Mouse (Mus musculus) spleen, postnatal 36 days (tissue): Measurements from ENCODE around the gene Fgfr2.

Experiments
- DNase-seq, 2 experiments: peaks; one replicate each; pipeline ENCODE4 v3.0.0; 2022; ENCODE audit warnings: low spot score in 2 of 2, mixed read lengths in 1 of 2

Fgfr2 gene

DNA sequence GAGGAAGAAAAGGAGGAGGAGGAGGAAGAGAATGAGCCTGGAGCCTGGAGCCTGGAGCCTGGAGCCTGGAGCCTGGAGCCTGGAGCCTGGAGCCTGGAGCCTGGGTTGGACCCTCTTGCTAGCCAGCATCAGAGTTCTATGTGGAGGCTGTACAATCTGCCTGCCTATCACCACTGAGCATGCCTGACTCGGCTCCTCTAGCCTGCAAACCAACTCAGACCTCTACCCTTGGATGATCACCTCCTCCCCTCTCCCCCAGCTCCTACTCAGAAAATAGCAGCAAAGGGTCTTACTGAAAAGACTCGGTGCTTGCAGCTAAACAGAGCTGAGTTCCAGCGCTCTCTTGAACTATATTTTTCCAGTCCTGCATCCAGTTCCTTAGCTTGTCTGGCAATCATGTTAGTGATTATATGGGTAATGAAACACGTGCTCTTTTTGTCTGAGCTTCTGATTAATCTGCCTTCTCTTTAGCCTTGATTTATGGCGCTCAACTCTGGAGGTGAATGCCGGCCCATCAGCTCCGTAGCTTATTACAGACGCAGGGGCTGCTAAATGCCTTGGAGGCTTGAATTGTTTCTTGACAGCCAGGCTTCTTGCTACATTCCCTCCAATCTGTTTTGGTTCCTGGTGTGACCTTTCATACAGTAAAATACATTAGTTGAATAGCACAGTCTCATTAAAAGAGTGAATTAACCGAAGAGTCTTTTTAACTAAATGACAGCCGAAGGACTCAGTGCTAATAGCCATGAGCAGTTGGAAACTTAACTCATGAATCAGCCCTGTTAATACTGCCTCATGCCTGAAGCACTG, 1345.5 kb downstream of the Fgfr2 start:
- DNase-seq = no peak

DNA sequence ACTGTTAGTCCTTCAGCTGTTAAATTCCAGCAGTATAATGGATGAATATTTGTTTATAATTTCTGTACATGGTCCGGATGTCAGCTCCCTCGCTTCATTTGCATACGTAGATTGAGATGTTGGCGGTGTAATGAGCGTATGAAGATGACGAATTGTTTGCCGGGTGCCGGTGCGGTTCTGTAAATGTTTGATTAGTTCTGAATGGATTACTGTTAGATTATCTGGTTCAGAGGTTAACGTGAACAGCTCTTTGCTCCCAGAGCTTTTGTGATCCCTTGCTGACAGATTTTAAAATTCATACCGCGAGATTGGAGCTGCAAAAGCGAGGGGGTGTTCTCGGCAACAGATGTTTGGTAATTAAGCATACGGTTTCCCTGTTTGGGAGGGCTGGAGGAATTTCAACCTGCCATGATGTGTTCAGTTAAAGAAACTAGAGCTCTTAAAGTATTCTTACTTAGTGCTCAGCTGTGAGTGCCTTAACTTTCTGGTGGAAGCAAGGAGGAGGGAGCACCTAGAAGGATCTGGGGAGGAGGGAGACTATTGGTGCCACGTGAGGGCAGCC, 1346.9 kb downstream of the Fgfr2 start:
- DNase-seq = no peak

DNA sequence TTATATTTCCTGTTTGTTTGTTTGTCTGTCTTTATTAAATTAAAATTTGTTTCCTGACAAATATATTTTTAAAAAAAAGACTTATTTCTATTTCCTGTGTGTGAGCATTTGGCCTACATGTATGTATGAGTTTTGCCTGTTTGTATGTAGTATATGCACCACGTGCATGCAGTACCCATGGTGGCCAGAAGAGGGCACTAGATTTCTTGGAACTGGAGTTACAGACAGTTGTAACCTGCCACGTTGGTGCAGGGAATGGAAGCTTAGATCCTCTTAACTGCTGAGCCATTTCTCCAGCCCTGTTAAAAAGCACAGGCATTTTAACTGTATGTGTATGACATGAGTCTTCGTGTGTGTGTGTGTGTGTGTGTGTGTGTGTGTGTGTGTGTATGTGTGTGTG, 1365.2 kb downstream of the Fgfr2 start:
- no peak for DNase-seq

DNA sequence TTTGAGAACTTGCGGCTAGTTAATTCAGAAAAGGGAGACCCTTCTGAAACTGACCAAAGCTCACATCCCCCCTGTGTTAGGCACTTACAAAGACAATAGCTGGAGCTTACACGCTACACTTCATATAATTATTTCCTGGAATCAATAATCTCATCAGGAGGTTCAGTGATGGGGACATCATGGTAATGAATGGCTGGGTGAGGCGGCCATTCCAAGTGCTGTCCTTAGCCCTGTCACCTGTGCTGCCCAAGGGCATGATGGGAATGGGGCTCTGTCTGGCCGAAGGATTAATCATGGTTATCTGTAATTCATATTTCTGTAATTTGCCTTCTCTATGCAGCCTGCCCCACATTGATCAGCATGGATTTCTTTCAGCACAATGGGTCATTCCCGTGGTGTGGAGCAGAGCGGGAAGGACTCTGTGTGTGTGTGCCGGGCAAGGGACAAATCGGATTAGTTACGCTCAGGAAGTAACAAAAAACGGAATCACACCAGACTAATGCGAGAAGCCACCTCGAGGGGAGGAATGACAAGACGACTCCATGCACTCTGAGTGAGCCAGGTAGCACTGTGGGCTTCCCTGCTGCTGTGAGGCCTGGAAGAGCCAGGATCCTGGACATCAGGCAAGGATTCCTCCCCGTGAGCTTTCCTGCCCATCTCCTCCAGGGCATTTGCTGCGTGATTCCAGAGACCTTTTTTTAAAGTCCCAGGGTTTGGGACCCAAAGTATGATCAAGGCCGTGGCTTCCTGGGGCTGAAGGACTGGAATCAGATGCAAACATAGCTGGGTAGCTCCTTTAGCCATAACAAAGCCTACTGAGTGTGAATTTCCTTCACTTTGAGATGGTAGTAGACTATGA, 1375.8 kb downstream of the Fgfr2 start:
- no peak for DNase-seq

DNA sequence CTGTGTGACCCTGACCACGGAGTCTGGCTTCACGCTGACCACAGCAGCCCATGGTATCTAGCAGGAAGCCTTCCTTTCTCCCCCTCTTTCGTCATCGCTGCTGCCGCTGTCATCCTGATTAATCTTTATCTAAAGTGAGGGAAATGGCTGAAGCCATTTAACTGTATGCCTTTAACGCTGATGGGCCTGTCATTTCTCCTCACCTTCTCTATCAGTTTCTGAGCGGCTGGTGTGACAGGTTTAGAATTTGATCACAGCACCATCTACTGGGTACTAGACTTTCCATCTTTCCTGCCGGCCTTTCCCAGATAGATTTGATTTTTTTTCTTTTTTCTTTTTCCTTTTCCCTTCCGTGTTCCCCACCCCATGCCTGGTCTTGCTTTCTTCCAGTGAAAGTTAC, 1376.4 kb downstream of the Fgfr2 start:
- no peak for DNase-seq

DNA sequence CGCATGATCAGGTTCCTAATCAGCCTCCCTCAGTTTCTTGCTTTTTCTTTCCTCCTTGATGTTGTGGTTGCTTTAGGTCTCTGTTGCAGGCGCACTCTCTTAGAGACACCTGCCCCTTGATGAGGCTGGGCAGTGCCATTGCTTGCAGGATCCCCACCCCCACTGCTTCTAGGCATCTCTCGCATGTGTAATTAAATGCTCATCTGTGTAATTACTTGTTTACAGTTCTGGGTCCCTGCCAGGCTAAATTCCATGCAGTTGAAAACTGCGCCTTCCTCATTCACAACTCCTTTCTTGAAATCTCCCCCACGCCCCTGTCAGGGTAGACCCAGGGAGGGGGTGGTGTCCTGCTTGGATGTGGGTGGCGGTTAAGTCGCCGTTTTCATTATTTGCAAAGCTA, 1380.0 kb downstream of the Fgfr2 start:
- no peak for DNase-seq

DNA sequence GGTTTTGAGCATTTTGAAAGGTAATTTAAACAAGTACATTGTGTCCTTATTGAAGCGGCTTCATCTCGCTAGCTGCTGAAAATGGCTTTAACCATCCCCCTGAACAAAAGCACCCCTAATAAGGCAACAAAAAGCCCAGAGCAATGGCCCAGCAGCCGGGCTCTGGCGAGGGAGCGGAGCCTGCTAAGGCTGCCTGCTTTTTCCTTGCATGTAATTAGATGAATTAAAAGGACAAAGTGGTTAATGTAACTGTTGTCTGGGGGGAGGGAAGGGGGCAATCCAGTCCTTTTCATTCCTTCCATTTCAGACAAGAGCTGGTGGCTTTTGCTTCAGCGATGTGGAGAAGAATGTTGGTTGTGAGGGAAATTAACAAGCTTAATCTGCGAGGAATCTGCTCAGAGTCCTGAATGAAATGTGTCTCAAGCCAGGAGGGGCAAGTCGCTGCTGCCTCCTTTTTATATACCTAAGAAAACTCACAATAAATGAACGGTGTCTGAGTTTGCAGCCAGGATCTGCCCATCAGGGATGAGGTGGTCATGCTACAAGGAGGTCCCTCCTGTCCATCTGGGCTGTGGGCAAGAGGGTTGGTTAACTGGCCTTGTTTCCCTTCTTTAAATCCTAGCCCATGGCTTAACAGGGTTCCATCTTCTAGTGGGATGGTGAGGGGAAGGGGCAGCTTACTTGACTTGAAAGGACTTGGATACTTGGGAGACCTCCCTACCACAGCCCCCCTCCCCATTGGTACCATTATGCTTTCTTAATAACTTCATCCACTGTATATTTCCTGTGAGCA, 1400.2 kb downstream of the Fgfr2 start:
- DNase-seq = no peak

DNA sequence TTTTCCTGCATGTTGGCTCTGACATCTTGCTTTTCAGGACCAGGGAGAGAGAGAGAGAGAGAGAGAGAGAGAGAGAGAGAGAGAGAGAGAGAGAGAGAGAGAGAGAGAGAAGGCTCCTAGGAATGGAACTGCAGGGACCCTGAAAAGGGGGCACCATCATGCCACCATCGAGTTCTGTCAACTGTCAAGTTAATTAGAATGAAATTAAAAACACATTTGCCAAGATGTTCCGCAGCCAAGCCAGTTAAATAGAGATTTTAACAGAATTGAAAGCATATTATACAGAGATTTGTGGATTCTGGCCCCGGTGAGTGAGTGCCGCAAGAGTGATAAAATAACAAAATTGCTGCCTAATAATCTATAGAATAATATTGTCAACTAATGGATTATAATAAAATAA, 1400.8 kb downstream of the Fgfr2 start:
- no peak for DNase-seq

DNA sequence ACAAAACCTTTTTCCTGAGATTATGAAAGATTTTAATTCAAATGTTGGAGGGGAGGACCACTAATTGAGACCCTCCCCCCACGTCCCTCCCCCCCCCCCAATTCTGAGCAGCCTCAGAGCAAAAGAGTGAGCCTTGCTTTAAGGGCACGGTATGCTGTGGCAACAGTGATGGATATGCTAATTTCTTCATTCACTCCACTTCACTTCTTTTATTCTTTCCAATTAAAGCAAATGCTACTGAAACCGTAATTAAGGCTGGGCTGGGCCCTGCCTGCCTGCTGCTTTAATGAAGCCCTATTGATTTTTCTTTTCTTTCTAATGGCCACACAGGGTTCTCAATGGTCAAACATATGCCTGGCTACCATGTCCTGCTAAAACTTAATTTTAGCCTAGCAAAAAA, 1404.9 kb downstream of the Fgfr2 start:
- DNase-seq = no peak

DNA sequence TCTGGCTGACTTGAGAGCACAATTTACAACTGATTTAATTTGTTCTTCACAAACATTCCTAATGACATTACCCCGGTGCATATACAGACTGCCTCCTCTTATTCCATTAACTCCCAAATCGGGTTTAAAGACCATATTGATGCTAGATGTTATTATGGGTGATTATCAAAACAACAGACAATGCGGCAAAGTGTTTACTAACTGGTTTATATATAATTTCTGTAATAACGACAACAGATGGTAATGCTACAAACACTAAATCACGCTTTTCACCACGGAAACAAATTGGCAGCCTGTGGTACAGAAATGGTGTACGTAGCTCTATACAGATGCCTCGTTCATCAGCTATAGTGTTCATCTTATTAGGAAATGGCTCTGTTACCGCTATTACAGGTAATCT, 1410.1 kb downstream of the Fgfr2 start:
- DNase-seq = no peak

DNA sequence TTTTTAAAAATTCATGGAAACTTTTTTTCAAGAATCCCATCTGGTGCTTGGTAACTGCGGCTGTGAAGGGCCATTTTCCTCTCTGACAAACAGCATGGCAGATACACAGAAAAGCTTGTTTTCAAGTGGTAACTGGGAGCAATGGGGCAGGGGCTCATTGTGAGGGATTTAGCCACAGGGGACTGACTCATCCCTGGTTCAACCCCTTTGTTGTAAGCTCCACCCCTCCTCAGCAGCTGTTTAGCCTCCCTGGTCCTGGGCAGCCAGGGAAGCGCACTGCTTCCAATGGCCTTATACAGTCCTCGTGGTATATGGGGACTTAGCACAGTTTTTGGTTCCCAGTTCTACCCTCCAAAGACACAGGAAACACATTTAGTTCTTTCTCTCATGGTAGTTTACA, 1426.3 kb downstream of the Fgfr2 start:
- no peak for DNase-seq

DNA sequence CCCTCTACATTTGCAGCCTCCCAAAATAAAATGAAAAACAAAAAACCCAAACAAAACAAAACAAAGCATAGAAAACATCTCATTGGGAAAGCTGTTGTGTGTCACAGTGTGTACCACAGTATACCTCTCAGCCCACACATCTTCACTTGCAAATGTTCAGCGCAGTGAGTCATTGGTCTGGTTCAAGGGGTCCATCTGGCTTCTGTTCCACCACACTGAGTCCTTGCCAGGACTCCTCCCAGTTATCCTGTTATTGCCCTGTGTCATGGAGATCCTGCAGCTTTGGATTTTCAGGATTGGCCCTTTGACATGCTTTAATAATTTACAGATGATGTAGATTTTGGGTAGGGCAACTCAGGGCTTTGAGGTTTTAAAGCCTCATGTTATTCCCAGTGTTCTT, 1435.8 kb downstream of the Fgfr2 start:
- no peak for DNase-seq

DNA sequence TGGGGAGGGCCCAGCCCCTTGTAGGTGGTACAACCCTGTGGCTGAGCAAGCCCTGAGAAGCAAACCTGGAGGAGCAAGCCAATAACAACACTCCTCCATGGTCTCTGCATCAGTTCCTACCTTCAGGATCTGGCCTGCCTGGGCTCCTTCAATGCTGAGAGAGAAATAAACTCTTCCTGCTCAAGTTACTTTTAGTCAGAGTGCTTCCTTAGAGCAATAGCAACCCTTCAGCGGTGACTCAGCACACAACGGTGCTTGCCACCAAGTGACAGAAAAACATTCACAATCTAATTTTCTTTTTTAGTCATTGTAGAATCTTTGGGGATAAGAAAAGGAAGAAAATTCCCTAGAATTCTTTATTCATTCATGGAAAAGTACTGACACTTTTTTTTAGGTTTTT, 1446.0 kb downstream of the Fgfr2 start:
- no peak for DNase-seq

DNA sequence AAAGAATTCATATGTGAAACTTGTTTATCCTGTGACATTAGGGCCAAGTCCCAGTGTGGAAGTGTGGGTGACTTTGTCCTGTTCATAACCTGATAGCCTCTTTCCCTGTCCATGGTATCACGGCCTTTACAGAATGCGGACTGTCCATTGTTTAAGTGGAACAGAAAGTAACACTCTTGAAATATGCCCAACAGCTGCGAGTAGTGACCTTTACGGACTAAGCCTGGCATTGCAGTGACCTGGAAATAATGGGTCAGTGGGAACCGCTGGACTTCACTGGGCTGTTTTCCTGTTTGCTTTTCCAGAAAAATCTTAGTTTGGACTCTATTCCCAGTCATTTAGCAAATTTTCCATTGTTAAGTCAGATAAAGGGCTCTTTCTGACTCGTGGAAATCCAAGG, 1452.6 kb downstream of the Fgfr2 start:
- no peak for DNase-seq

DNA sequence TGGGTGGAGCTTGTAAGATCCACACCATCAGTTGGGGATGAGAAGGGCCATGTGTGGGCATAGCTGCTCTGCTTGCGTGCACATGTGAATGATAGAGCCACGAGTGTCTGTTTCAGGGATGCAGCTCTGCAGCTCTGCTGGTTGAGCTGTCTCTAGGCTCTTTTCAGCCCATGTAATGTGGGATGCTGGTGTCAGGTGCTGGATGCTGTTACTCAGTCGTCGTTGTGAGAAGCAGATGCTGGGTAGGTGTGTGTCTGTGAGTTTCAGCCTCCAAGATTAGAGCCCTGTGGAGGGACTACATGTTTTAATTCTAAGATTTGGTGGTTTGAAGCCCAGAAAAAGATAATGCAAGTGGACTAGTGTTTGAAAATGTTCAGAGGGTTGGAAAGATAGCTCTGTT, 1453.8 kb downstream of the Fgfr2 start:
- DNase-seq = no peak

DNA sequence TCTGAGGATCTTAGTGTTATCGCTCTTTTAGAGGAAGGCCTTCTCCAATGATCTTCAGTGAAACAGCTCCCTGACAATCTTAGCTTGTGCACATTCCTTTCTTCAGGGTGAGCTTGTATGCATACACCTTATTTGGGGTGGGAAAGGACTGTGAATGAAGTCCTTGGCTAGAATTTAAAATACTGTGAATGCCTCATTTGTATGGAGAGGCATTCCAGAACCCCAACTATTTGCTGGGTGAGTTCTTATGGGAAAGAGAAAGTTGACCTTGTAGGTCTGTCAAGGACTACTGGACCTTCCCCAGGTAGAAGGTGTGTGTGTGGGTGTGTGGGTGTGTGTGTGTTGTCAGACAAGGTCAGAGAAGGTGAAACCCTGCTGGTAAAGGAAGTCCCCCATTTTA, 1462.4 kb downstream of the Fgfr2 start:
- no peak for DNase-seq

DNA sequence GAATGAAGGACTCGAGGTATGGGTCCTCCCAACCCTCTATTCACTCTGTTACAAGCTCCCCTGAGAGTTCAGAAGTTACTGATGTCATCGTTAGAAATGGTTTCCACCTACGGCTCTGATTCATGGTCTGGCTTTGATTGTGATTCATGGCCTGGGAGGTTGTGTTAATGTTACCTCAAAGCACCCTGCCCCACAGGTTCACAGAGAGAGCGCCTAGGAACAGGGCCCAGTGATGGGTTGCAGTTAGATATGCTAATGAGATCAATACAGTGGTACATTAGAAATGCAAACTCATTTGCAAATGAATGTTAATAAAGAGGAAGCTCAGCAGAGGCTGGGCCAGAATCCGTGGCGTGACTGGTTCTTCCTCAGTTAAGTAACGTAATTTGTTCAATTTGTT, 1467.1 kb downstream of the Fgfr2 start:
- no peak for DNase-seq

DNA sequence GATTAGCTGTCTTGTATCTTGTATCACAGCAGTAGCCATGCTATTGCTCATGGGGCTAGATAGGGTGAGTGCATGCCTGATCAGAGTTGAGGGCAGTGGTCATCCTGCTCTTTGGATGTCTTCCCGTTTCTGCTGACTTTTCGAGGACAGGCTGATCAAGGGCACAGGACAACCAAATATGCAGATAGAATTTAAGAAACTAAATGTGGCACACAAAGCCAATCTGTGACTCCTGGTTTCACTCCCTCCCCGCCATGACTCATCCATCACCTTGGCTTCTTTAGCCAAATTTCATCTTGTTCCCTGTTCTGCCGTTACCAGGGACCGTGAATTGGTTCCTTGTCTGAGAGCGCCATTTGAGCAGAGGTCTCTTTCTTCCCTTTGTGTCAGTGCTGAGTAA, 1469.7 kb downstream of the Fgfr2 start:
- DNase-seq = no peak

DNA sequence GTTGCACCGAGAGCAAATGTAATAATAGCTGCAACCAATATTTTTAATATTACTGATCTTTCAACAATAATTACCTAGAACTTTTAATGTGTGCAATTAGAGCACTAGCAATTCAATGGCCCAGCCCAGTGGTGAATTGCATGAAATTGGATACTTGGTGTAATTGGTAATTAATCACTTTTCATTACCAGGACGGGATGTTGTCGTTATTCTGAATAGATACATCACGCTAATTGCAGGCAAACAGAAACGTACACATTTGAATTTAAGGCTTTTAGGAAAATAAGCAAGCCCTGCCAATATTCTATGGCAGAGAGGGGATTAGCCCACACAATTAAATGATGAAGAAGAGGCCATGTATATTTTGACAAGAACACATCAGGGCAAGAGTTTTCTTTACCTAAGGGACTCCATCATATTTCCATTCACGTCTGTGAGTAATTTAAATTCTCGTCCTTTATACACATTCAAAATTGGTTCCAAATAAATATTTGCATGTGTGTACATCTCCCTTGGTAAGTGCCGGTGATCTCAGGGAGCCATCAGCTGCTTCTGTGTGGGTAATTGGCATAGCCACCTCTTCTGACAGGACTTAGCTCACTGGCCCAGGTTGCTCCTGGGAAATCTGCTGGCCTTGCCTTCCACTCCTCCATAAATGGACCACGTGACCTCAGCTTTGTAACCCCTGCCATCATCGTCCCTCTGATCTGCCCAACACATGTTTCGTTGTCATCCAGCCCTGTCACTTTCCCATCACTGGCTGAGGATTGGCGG, 1471.0 kb downstream of the Fgfr2 start:
- no peak for DNase-seq

DNA sequence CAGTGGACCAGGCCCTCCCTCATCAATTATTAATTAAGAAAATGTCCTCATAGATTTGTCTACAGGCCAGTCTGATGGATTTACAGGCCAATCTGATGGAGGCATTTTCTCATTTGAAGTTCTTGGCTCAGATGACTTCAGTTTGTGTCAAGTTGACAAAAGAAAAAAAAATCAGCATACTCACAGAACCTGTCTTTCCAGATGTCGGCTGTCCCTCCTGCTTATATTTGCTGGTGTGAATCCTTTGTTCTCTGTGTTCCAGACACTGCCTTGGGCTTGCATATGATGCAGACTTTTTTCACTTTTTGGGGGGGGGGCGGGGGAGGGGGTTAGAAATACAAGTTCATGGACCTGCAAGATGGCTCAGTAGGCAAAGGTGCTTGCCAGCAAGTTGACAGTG, 1472.9 kb downstream of the Fgfr2 start:
- DNase-seq = no peak

DNA sequence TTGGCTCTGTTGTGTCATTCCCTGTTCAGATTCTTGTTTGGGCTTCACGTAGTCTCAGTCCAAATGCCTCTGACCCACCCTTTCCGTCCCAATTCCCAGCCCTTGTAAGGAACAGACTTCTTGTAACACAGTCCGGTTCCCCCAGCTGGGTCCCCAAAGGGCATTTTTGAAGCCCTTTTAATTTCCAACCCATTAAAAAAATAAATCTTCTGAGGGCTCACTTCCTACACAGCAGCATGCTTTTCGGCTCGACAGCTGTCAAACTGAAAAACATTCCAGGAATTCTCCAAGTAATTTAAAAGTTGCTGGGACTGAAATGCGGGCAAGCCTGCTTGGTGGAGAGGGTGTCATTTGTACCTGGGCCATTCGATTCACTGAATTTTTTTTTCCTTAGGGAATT, 1474.9 kb downstream of the Fgfr2 start:
- no peak for DNase-seq
